Comparison of ENCODE assay signal across 22 mouse cellular contexts in the genomic region with DNA sequence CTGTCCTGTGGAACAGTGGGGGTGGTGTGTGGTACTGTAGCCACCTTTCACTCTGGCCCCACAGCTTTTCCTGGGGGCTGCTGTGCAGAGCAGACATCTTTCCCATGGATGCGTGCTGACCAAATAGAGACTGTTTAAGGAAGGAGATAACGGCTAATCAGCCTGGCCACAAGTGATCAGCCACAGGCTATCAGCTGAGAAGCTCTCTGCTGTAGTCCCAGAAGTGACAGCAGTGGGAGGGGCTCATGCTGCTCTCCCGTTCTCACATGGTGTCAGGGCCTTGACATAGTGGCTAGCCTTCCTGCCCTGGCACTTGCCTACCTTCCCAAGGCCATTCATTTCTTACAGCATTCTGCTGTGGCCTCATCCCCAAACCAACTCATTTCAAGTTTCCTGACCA. TPM values are rescaled to one million over a fixed set of nuclear protein-coding genes. Genes with fewer than 3 reads are reported as not detected.
A peak's percentile ranks its signal among the peaks of the same experiment; 100 is the strongest.
DNase-seq lines count a peak whose midpoint lies in the region; ATAC-seq and TF ChIP-seq lines count a peak whose summit lies in the region.
"Had no signal": no experiment of that assay in that cellular context is flagged by ENCODE, and none has a peak within 500 bp of the region (broad histone marks: within the 10 kb centered on the region; RNA-seq: fewer than 3 reads in every experiment).

No protein-coding gene starts in this region.

- 67% methylated on average over 3 of the region's 3 CpGs for WGBS in macrophage (ENCODE audit: missing documents)
- WGBS in midbrain, embryonic 10.5 days, result 74% methylated on average over 3 of the region's 3 CpGs

- peak; percentile 10 for DNase-seq in gastrocnemius, adult 2 months
- no peak for DNase-seq in gastrocnemius, postnatal 36 days
- DNase-seq in 416B (ENCODE audit: low read depth), result peak; percentile 69
- no peak for DNase-seq in yolk sac, embryonic 10.5 days (ENCODE audit: low spot score)
- DNase-seq in natural killer cell, adult 2 months (ENCODE audit: low spot score in 2 of 2), result no peak
- DNase-seq in midbrain, embryonic 10.5 days (ENCODE audit: low spot score), result no peak
- DNase-seq: adrenal gland, postnatal 36 days; cerebellum, postnatal 14 days; heart, postnatal 10 days; kidney, adult 9 months; layer of hippocampus, postnatal 36 days; left cerebral cortex, postnatal 4 days; lung, embryonic 14.5 days; right cerebral cortex, adult 18-20 months; spleen, adult 18-20 months had no signal

- no peak overlapping the region for H3K4me3 ChIP-seq in gastrocnemius, adult 2 months
- H3K4me3 ChIP-seq in macrophage (ENCODE audit: inconsistent target), result no peak overlapping the region
- H3K4me3 ChIP-seq in midbrain, embryonic 10.5 days, result no peak overlapping the region
- H3K4me3 ChIP-seq: forebrain, embryonic 10.5 days had no signal

- H3K79me2 ChIP-seq in macrophage (ENCODE audit: inconsistent target), result peaks cover 26% of the 10 kb centered on the region

- no peak for TF ChIP-seq CTCF in gastrocnemius, adult 2 months (IDR thresholded peaks at IDR 0.05)

- no peaks in the 10 kb centered on the region for H3K27me3 ChIP-seq in midbrain, embryonic 10.5 days (ENCODE audit: low read depth, poor library complexity, severe bottlenecking)
- H3K27me3 ChIP-seq: CH12.LX had no signal

- H3K4me1 ChIP-seq in midbrain, embryonic 10.5 days, result no peaks in the 10 kb centered on the region

- no peak overlapping the region for H3K27ac ChIP-seq in gastrocnemius, adult 2 months
- H3K27ac ChIP-seq in macrophage, result peak overlapping the region; percentile 27; the same call in 1 of the 2 replicates
- no peak overlapping the region for H3K27ac ChIP-seq in midbrain, embryonic 10.5 days (replicated peaks)
- H3K27ac ChIP-seq: forebrain, embryonic 10.5 days had no signal

- ATAC-seq in hematopoietic stem cell, adult 5-6 weeks (replicated peaks in 1 of 2; ENCODE audit: insufficient read depth in 1 of 2, low FRiP score in 2 of 2, low TSS enrichment in 1 of 2, low read depth in 1 of 2, poor library complexity in 2 of 2, severe bottlenecking in 2 of 2), result 0 out of 4 replicates have a peak, but pooled peaks have one; percentile 9 to 56
- ATAC-seq: activated CD4-positive, CD25-positive, alpha-beta regulatory T cell, adult 4 months; inflammation-experienced regulatory T-cells, adult 6 months had no signal

- H3K9me3 ChIP-seq in midbrain, embryonic 10.5 days (replicated peaks), result no peaks in the 10 kb centered on the region
- H3K9me3 ChIP-seq: forebrain, embryonic 10.5 days had no signal

- H3K36me3 ChIP-seq in macrophage (ENCODE audit: inconsistent target), result peaks cover 42% of the 10 kb centered on the region
- peaks cover 18% of the 10 kb centered on the region for H3K36me3 ChIP-seq in midbrain, embryonic 10.5 days

- intact Hi-C loops in gastrocnemius, adult 2 months (cut with DNase I), result loop anchor here (10.0 kb wide), 1 partner anchor 334 kb away; the partner anchor contains the start of genes Cdc25b, Cenpb and Spef1
- intact Hi-C loops in gastrocnemius, postnatal 36 days (cut with DNase I), result loop anchor here (10.0 kb wide), 1 partner anchor 424 kb away; no protein-coding TSS in a partner anchor

RNA-seq across cellular contexts. Expression of gene Smox, which starts 27.5 kb away (rescaled TPM):
- 100 to 1,000 TPM in 1 of 2 experiments, 10 to 100 TPM in 1; 51.2 to 522 TPM for total RNA-seq in gastrocnemius, adult 2 months (2021)
- total RNA-seq in gastrocnemius, postnatal 36 days (2021), result 100 to 1,000 TPM; 103 to 399 TPM
- total RNA-seq in hematopoietic stem cell, adult 5-6 weeks (2017), result 17.9 and 22.1 TPM in 2 replicates
- 100 to 1,000 TPM in 5 of 26 experiments, 10 to 100 TPM in 21; 35.5 to 148 (median 85.3) TPM for total RNA-seq in macrophage (2018; cell fraction: chromatin; rRNA removed)
- 10 to 100 TPM; 32.3 to 57.2 (median 40.1) TPM for total RNA-seq in macrophage (2018; cell fraction: cytosol; rRNA removed)
- total RNA-seq in macrophage (2018; cell fraction: nucleus; rRNA removed), result 100 to 1,000 TPM in 5 of 26 experiments, 10 to 100 TPM in 21; 33.4 to 122 (median 80.3) TPM
- 35.1 to 53.5 TPM (median 43.1 TPM) in 3 replicates for polyA plus RNA-seq in macrophage (2018)
- 29.5 and 37.2 TPM in 2 replicates for polyA plus RNA-seq in midbrain, embryonic 10.5 days (2016; fragmentation: Nextera tagmentation; extraction: Ambion mirVana)

RNA-seq across cellular contexts. Expression of gene Adra1d, which starts 43.3 kb away (rescaled TPM):
- total RNA-seq in gastrocnemius, adult 2 months (2021), result under 1 TPM; 0.54 to 0.73 TPM
- under 1 TPM; 0.27 to 0.87 TPM for total RNA-seq in gastrocnemius, postnatal 36 days (2021)
- total RNA-seq in hematopoietic stem cell, adult 5-6 weeks (2017), result not detected in 2 replicates
- 1 to 10 TPM in 1 of 26 experiments, not detected in 25; 1.1 TPM for total RNA-seq in macrophage (2018; cell fraction: chromatin; rRNA removed)
- not detected for total RNA-seq in macrophage (2018; cell fraction: cytosol; rRNA removed)
- total RNA-seq in macrophage (2018; cell fraction: nucleus; rRNA removed), result not detected
- polyA plus RNA-seq in macrophage (2018), result not detected in 3 replicates
- polyA plus RNA-seq in midbrain, embryonic 10.5 days (2016; fragmentation: Nextera tagmentation; extraction: Ambion mirVana), result 0.47 and 0.60 TPM in 2 replicates
- total RNA-seq: CH12.LX; neutrophil, adult 5-6 weeks had no signal
- polyA plus RNA-seq: activated CD4-positive, CD25-positive, alpha-beta regulatory T cell, adult 4 months; inflammation-experienced regulatory T-cells, adult 6 months had no signal

Comparison
In these comparisons a context has a peak if more than half of its experiments do, and no peak if none do; other contexts are left out.
1. DNase-seq: peak in gastrocnemius, adult 2 months (single experiment) and 416B (single experiment); none in gastrocnemius, postnatal 36 days (0 of 2), yolk sac, embryonic 10.5 days (single experiment), natural killer cell, adult 2 months (0 of 2) and midbrain, embryonic 10.5 days (single experiment).